Mouse (Mus musculus) forebrain, embryonic 15.5 days (tissue): ENCODE results near the gene Acot1. TPM values are rescaled to one million over a fixed set of nuclear protein-coding genes. Genes with fewer than 3 reads are reported as not detected.

Experiments
- polyA plus RNA-seq: library from polyadenylated mRNA; unstranded; fragments of >200 nt; fragmentation: Nextera tagmentation; extraction: Ambion mirVana; gene quantifications from 2 replicates; pipeline ENCODE4 v1.2.1, GENCODE M21; 2015

Acot1 gene
- polyA plus RNA-seq, 1 experiment from 2014 or later, result 86.6 TPM

Other genes with a start within 250 kb of the Acot1 start
- gene Papln, start 245.9 kb upstream of the Acot1 start, polyA plus RNA-seq, result 0.15 and 0.20 TPM in 2 replicates
- 16.4 and 18.6 TPM in 2 replicates for gene Numb, start 87.6 kb upstream of the Acot1 start, polyA plus RNA-seq
- gene Riox1, start 58.9 kb upstream of the Acot1 start, polyA plus RNA-seq, result 13.0 and 13.7 TPM in 2 replicates
- not detected in 2 replicates for gene Heatr4, start 24.6 kb upstream of the Acot1 start, polyA plus RNA-seq
- gene Acot2, start 21.6 kb upstream of the Acot1 start, polyA plus RNA-seq, result 11.3 and 12.4 TPM in 2 replicates
- 0.27 and 0.41 TPM in 2 replicates for gene Acot4, start 28.9 kb downstream of the Acot1 start, polyA plus RNA-seq
- not detected in 2 replicates for gene Gm49366, start 29.4 kb downstream of the Acot1 start, polyA plus RNA-seq
- gene Acot3, start 42.7 kb downstream of the Acot1 start, polyA plus RNA-seq, result 0.62 and 0.80 TPM in 2 replicates
- gene Acot5, start 59.8 kb downstream of the Acot1 start, polyA plus RNA-seq, result 0.32 TPM in 1 of 2 replicates, not detected in the other
- gene Acot6, start 91.2 kb downstream of the Acot1 start, polyA plus RNA-seq, result 1.2 TPM in 2 replicates
- gene Dnal1, start 104.9 kb downstream of the Acot1 start, polyA plus RNA-seq, result 9.6 and 10.1 TPM in 2 replicates
- gene Pnma1, start 139.0 kb downstream of the Acot1 start, polyA plus RNA-seq, result 6.0 and 6.5 TPM in 2 replicates
- gene Elmsan1, start 209.4 kb downstream of the Acot1 start, polyA plus RNA-seq, result 4.3 and 5.0 TPM in 2 replicates